Mouse (Mus musculus) midbrain, embryonic 15.5 days (tissue): ENCODE data around the gene Nsl1. TPM values are rescaled to one million over a fixed set of nuclear protein-coding genes. Genes with fewer than 3 reads are reported as not detected.
"Not testable (repeated sequence)": the region's sequence is repeated elsewhere in the genome, so short reads cannot be mapped to it uniquely, and the experiment has no call there.

Source experiments
- ATAC-seq: fragments of 200-750 bp; cut with Nextera tagmentation; replicated peaks from 2 replicates; pipeline ENCODE4 v1.8.0; 2017; ENCODE audit warnings: moderate TSS enrichment
- H3K27ac ChIP-seq: fragments of 300-500 bp; sonication (generic); 2 replicates; pipeline ENCODE4 v1.5.1; 2015; ENCODE audit warnings: mild to moderate bottlenecking, inconsistent platforms
- H3K27me3 ChIP-seq: fragments of 300-500 bp; sonication (generic); replicated peaks from 2 replicates; pipeline ENCODE4 v1.6.1; 2015; ENCODE audit warnings: inconsistent platforms
- H3K36me3 ChIP-seq: fragments of 300-500 bp; sonication (generic); replicated peaks from 2 replicates; pipeline ENCODE4 v1.6.1; 2015; ENCODE audit warnings: inconsistent platforms
- H3K4me1 ChIP-seq: fragments of 300-500 bp; sonication (generic); 2 replicates; pipeline ENCODE4 v1.6.1; 2015; ENCODE audit warnings: inconsistent platforms
- H3K4me2 ChIP-seq: fragments of 300-500 bp; sonication (generic); 2 replicates; pipeline ENCODE4 v1.6.1; 2015; ENCODE audit warnings: inconsistent platforms, mild to moderate bottlenecking, moderate library complexity
- H3K4me3 ChIP-seq: fragments of 300-500 bp; sonication (generic); 2 replicates; pipeline ENCODE4 v1.5.1; 2015; ENCODE audit warnings: mild to moderate bottlenecking, inconsistent platforms
- H3K9ac ChIP-seq: fragments of 300-500 bp; sonication (generic); 2 replicates; pipeline ENCODE4 v1.6.1; 2015; ENCODE audit warnings: mild to moderate bottlenecking, inconsistent platforms
- H3K9me3 ChIP-seq: fragments of 300-500 bp; sonication (generic); 2 replicates; pipeline ENCODE4 v1.6.1; 2016; ENCODE audit warnings: inconsistent platforms
- WGBS: fragments of 180-500 bp; shearing (Covaris S2); methylation state at CpG from one replicate; pipeline ENCODE4 v1.1.7; 2015; ENCODE audit warnings: mixed read lengths; 5-methylcytosine and 5-hydroxymethylcytosine counted together
- polyA plus RNA-seq: library from polyadenylated mRNA; unstranded; fragments of >200 nt; fragmentation: Nextera tagmentation; extraction: Ambion mirVana; gene quantifications from 2 replicates; pipeline ENCODE4 v1.2.1, GENCODE M21; 2015

The Nsl1 gene
- 4.1 and 5.1 TPM in 2 replicates for polyA plus RNA-seq

DNA sequence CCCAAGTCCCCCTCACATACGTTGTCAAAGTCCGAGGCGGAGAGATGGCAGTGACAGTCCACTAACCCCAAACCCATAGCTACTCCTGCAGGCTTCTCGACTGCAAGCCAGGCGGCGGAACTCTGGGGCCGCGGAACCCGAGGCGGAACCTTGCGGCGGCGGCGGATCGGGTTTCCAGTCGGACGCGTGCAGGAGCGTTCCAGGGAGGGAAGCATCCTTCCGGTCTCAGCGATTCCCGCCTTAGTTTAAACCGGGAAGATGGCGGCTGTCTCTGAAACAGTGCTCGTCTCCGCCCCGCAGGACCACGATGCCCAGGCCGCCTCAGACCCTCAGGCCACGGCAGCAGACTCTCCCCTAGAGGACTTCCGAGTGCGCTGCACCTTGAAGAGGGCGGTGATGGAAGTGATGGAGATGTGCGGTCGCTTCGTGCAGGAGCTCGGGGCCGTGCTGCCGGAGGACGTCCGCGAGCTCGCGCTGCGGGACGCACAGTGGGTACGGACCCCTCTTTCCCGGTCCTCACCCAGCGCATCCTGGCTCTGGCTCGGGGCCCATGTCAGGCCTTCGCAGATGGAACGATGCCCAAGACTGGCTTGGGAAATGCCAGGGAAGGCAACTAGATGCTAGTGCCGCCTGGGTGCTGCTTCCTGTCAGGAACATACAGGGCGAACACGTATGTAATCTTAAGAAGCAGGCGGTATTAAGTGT lies at the start of gene Nsl1, which contains the start of gene Tatdn3:
Gene Nsl1, plus strand, starts transcription at position 232 of the 705 bp plus-strand sequence.
Gene Tatdn3, minus strand, starts transcription at position 152 of the 705 bp plus-strand sequence.
- Histone ChIP-seq H3K9me3 (no peaks in the 10 kb centered on the region), H3K4me3 (peak within 1 kb of the TSS; percentile 79), H3K4me2 (peak within 1 kb of the TSS; percentile 99), H3K4me1 (peaks cover 19% of the 10 kb centered on the region), H3K27ac (peak within 1 kb of the TSS; percentile 66), H3K9ac (peak within 1 kb of the TSS; percentile 71), H3K27me3 (no peaks in the 10 kb centered on the region), H3K36me3 (no peaks in the 10 kb centered on the region)
- under 1% methylated on average over 56 of the region's 56 CpGs for WGBS
- ATAC-seq, result peak; percentile 94

DNA sequence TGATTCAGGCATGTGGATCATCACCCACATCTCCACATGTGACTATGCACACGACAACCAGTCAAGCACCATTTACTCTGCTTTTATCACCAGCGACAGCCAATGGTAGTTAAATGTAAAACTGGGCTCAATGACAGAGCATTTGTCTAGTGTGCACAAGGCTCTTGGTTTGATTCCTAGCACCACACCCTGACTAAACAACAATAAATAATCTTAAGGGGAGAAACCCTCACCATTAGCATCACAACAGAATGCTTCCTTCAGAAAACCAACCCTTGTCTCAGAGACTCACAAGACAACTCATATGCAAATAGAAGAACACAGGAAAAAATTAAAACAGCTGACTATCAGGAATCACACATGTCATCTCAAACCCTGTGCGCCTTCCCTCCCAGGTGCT lies 48.5 kb upstream of the Nsl1 start:
- ATAC-seq, result no peak

DNA sequence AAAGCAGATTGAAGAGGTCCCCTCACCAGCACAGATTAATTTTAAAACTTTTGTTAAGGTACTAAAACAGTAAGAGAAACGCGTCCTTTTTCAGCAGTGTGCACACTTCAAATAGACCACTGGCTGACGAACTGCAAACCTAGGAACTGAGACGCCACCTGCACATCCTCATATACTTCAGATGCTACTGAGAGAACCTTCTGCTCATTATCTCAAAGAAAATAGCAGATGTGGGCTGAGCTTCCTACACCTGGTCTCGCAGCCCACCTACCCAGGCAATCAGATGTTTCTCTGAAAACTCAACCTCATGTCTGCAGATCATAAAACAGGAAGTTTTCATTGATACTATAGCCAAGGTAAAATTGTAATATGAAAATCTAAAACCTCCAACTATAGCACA lies 43.0 kb upstream of the Nsl1 start:
- H3K36me3 ChIP-seq, result peaks cover 8% of the 10 kb centered on the region; the same call in 1 of the 2 replicates
- H3K4me1 ChIP-seq, result peaks cover 5% of the 10 kb centered on the region
- ATAC-seq, result no peak
- H3K9me3 ChIP-seq, result no peaks in the 10 kb centered on the region
- no peak overlapping the region for H3K4me2 ChIP-seq
- 95% methylated on average over 5 of the region's 5 CpGs for WGBS
- no peak overlapping the region for H3K4me3 ChIP-seq
- no peaks in the 10 kb centered on the region for H3K27me3 ChIP-seq
- no peak overlapping the region for H3K9ac ChIP-seq
- no peak overlapping the region for H3K27ac ChIP-seq

More for the DNA sequence above, 48.5 kb upstream of the Nsl1 start:
- H3K4me3 ChIP-seq, result no peak overlapping the region
- no peak overlapping the region for H3K4me2 ChIP-seq
- no peaks in the 10 kb centered on the region for H3K27me3 ChIP-seq
- peaks cover 18% of the 10 kb centered on the region for H3K36me3 ChIP-seq
- H3K9ac ChIP-seq, result no peak overlapping the region
- H3K9me3 ChIP-seq, result no peaks in the 10 kb centered on the region
- no peaks in the 10 kb centered on the region for H3K4me1 ChIP-seq
- 93% methylated on average over 3 of the region's 3 CpGs for WGBS
- H3K27ac ChIP-seq, result no peak overlapping the region

DNA sequence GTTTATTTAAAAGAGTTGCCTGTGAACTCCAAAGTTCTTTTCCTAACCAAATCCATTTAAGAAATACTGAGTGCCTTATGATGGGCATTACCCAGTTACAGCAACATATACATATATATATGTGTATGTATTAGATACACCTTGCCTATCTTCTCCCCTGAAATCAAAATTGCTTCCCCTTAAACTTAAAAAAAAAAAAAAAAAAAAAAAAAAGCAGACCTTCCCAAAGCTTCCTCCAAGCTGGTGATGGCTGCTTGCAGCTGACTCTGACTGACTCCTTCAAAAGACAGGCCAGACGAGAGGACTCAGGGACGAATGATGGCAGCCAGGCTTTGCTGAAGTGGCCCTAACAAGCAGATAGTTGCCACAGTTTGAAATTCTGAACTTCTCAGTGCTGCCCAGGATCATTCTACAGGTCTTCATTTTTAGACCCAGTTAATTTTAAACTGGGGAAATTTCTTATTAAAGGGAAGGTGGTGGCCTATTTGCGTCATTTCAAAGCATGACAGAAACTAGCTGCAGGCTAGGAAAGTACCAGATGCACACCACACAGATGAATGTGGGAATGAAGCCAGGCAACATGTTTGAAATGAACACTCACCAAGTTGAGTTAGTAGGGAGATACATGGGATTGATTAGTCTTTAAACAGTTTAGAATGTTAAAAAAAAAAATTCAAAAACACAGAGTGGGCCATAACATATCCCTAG lies 42.4 kb upstream of the Nsl1 start:
- H3K4me2 ChIP-seq, result no peak overlapping the region
- no peak overlapping the region for H3K9ac ChIP-seq
- ATAC-seq, result no peak
- H3K4me3 ChIP-seq, result no peak overlapping the region
- no peaks in the 10 kb centered on the region for H3K27me3 ChIP-seq
- peaks cover 6% of the 10 kb centered on the region; the same call in 1 of the 2 replicates for H3K36me3 ChIP-seq
- H3K9me3 ChIP-seq, result no peaks in the 10 kb centered on the region
- 78% methylated on average over 3 of the region's 3 CpGs for WGBS
- no peak overlapping the region for H3K27ac ChIP-seq
- H3K4me1 ChIP-seq, result peaks cover 11% of the 10 kb centered on the region

DNA sequence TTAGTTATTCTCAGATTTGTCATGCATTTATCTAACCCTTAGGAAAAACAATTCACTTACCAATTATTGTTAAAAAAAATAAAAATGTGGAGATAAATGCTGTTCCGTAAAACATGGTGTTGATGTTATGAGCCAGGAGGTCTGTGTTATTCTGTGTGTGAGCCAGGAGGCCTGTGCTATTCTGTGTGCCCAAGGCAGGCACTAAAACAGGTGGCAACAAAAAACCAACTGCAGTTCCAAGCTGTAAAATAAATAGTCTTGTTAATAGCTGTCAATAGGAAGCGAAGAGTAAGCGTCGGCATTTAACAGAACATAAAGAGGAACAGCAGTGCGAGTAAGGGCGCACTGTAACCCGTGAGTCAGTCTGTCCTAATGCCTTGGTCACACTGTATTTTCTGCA lies 41.8 kb upstream of the Nsl1 start:
- WGBS, result 94% methylated on average over 7 of the region's 7 CpGs
- Histone ChIP-seq H3K27me3 (no peaks in the 10 kb centered on the region), H3K9ac (no peak overlapping the region), H3K36me3 (peaks cover 6% of the 10 kb centered on the region; the same call in 1 of the 2 replicates), H3K27ac (no peak overlapping the region), H3K4me3 (no peak overlapping the region), H3K9me3 (no peaks in the 10 kb centered on the region), H3K4me1 (peaks cover 13% of the 10 kb centered on the region), H3K4me2 (no peak overlapping the region)
- ATAC-seq, result no peak

DNA sequence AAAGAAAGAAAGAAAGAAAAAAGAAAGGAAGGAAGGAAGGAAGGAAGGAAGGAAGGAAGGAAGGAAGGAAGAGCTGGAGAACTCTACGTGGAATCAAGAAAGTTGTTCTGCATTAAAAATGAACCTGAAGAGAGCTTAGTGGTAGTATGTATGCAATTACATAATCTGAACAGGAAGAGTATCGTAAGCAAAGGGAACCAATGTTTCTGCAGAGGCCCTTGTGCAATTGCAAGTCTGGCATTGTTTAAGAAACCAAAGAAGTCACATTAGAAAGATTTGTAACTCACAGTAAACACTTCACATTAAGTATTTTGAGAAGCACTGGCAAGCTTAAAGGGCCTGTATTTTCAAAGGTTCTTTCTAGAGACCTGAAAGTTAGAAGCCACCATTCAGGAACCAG lies 39.7 kb upstream of the Nsl1 start:
- Histone ChIP-seq H3K36me3 (peaks cover 6% of the 10 kb centered on the region; the same call in 1 of the 2 replicates), H3K27ac (no peak overlapping the region), H3K4me1 (peaks cover 21% of the 10 kb centered on the region), H3K9ac (no peak overlapping the region), H3K4me2 (no peak overlapping the region), H3K4me3 (no peak overlapping the region), H3K27me3 (no peaks in the 10 kb centered on the region), H3K9me3 (no peaks in the 10 kb centered on the region)
- WGBS, result 90% methylated on average over 2 of the region's 2 CpGs
- ATAC-seq, result no peak

DNA sequence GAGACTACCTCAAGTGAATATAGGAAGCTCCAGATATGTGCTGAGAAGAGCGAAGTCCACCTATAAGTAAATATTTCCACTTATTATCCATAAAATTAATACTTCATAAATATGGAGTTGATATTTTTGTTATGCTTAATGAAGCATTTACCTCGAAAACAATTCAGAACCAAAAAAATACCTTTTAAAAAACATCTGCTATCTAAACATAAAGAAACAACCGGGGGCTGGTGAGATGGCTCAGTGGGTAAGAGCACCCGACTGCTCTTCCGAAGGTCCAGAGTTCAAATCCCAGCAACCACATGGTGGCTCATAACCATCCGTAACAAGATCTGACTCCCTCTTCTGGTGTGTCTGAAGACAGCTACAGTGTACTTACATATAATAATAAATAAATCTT lies 39.0 kb upstream of the Nsl1 start:
- peaks cover 21% of the 10 kb centered on the region for H3K4me1 ChIP-seq
- H3K9ac ChIP-seq, H3K36me3 ChIP-seq, ATAC-seq, H3K27ac ChIP-seq, H3K27me3 ChIP-seq, H3K4me3 ChIP-seq, H3K9me3 ChIP-seq, H3K4me2 ChIP-seq: not testable (repeated sequence)
- WGBS, result 92% methylated on average over 6 of the region's 6 CpGs

DNA sequence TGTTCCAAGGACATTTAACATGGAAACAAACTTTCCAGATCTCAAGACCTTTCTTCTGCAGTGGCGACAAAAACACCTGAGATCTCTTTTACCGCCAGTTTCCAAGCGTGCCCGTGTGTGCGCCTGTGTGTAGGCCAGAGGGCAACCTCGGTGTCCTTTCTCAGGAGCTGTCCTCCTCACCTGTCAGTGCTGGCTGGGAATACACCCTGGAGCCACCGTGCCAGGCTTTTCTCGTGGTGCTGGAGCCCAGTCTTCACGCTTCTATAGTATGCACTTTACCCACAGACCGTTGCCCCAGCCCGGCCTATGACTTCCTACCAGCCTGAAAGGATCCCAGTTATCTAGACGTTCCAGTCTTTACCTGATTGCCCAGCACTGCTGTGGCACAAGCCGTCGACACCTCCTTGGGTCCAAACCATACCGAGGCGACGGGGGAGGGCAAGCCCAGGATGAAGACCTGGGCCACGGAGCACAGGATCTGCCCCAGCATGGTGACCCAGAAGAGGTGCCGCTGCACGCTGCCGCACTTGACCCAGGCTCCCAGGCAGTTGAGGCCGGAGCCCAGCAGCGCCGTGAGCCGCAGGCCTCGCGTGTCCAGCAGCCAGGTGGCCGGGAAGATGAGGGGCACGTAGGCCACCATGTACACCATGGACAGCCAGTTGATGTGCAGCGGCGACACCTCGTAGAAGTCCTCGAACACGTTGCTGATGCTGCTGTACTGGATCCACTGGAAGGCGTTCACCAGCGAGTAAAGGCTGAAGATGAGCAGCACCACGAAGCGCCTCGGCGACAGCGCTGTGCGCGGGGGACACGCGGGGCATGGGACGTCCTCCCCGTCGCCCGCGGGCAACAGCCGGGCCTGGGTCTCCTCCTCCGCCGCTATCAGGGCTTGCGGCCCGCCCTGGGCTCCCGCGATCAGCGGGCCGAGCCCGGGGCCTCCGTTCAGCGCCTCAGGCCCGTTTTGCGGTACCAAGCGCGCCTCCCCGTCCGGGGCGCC lies 37.5 kb upstream of the Nsl1 start:
- peak; percentile 68 for ATAC-seq
- H3K4me2 ChIP-seq, result peak overlapping the region; percentile 74
- H3K9ac ChIP-seq, result peak overlapping the region; percentile 83
- peak overlapping the region; percentile 90 for H3K27ac ChIP-seq
- peaks cover 21% of the 10 kb centered on the region for H3K4me1 ChIP-seq
- H3K27me3 ChIP-seq, result no peaks in the 10 kb centered on the region
- H3K36me3 ChIP-seq, result peaks cover 6% of the 10 kb centered on the region; the same call in 1 of the 2 replicates
- WGBS, result 2% methylated on average over 65 of the region's 69 CpGs
- H3K4me3 ChIP-seq, result peak overlapping the region; percentile 82
- no peaks in the 10 kb centered on the region for H3K9me3 ChIP-seq

DNA sequence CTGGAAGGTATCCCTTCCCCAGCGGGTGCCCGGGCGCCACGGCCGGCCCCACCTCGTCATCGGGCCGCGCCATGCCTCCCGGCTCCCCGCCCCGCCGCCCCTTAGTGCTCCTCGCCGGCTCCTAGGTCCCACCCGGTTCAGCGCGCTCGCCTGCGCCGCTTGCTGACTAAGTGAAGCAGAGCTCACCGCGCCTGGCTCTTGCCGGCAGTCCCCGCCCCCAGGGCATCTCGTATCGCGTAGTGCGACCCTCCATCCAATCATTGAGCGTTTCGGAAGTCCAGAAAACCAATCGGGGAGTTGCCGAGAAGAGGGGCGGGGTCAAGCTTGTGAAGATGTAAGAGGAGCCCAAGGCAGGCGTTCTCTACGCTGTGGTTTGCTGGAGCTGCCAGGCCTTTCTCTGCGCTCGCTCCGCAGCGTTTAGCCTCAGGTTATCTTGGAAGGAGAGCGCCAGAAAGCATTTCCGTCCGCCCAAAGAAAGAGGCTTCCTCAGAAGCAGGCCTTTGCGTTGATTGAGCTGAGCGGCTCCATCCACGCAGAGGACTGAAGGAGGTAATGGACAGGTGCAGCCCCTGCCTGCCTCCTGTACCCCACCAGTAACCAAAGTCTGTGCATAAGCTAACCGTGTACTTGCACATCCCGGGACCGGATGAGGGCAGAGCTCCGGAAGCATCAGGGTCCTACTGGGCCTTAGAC lies 36.6 kb upstream of the Nsl1 start, which contains the start of gene Flvcr1:
Gene Flvcr1, minus strand, starts transcription at position 138 of the 693 bp plus-strand sequence.
- H3K4me1 ChIP-seq, result peaks cover 21% of the 10 kb centered on the region
- H3K9me3 ChIP-seq, result no peaks in the 10 kb centered on the region
- peak within 1 kb of the TSS; percentile 90 for H3K27ac ChIP-seq
- H3K36me3 ChIP-seq, result peaks cover 6% of the 10 kb centered on the region; the same call in 1 of the 2 replicates
- peak; percentile 99 for ATAC-seq
- peak within 1 kb of the TSS; percentile 82 for H3K4me3 ChIP-seq
- peak within 1 kb of the TSS; percentile 83 for H3K9ac ChIP-seq
- H3K27me3 ChIP-seq, result no peaks in the 10 kb centered on the region
- peak within 1 kb of the TSS; percentile 74 for H3K4me2 ChIP-seq
- under 1% methylated on average over 50 of the region's 50 CpGs for WGBS

DNA sequence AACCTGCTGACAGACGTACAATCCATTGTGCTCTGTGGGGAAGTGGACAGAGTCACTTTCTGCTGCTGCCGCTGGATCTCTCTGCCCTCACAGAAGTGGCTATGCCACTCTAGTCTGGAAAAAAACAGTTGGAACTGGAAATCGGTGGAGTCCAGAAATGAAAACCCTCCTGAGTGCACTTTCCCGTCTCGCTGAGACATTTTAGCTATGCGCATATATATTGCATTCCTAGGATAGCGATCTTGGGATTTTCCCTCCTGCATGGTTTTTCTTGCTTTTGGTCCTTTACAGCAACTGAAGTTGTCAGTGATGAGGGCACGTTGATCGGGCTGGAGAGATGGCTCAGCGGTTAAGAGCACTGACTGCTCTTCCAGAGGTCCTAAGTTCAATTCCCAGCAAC lies 32.6 kb upstream of the Nsl1 start:
- H3K4me2 ChIP-seq, result no peak overlapping the region
- no peak overlapping the region for H3K4me3 ChIP-seq
- no peaks in the 10 kb centered on the region for H3K27me3 ChIP-seq
- WGBS, result 54% methylated on average over 10 of the region's 10 CpGs
- H3K36me3 ChIP-seq, result no peaks in the 10 kb centered on the region
- H3K9ac ChIP-seq, result no peak overlapping the region
- no peak for ATAC-seq
- H3K9me3 ChIP-seq, result no peaks in the 10 kb centered on the region
- H3K4me1 ChIP-seq, result peaks cover 12% of the 10 kb centered on the region
- no peak overlapping the region for H3K27ac ChIP-seq

DNA sequence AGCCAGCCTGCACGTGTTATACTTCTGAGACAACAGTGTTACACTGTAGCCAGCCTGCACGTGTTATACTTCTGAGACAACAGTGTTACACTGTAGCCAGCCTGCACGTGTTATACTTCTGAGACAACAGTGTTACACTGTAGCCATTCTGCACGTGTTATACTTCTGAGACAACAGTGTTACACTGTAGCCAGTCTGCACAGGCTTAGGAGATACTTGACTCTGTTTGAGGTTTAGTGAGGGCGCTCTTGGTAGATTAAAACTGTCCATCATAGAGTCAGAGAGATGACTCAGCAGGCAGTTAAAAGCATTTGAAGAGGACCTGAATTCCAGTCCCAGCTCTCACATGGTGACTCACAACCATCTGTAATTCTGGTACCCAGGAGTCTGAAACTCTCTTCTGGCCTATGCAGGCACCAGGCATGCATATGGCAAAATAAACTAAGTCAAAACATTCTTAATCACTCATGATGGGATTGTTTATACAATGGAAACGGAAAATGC lies 31.8 kb upstream of the Nsl1 start:
- H3K36me3 ChIP-seq, H3K4me1 ChIP-seq, H3K27me3 ChIP-seq, H3K9ac ChIP-seq, ATAC-seq, H3K9me3 ChIP-seq, H3K27ac ChIP-seq, H3K4me3 ChIP-seq, H3K4me2 ChIP-seq: not testable (repeated sequence)
- WGBS, result 77% methylated on average over 6 of the region's 6 CpGs
